Mouse (Mus musculus) forebrain, postnatal 0 days (tissue): ENCODE data around the gene Psmc3. TPM values are rescaled to one million over a fixed set of nuclear protein-coding genes. Genes with fewer than 3 reads are reported as not detected.
"Not testable (repeated sequence)": the region's sequence is repeated elsewhere in the genome, so short reads cannot be mapped to it uniquely, and the experiment has no call there.

Source experiments
- ATAC-seq: fragments of 200-750 bp; cut with Nextera tagmentation; 2 replicates; pipeline ENCODE4 v1.8.0; 2017; ENCODE audit warnings: mild to moderate bottlenecking, moderate library complexity
- DNase-seq: peaks from one replicate; pipeline ENCODE4 v3.0.0-alpha.2; 2015
- H3K27ac ChIP-seq: fragments of 300-500 bp; sonication (generic); 2 replicates; pipeline ENCODE4 v1.5.1; 2014; ENCODE audit warnings: low read depth, mild to moderate bottlenecking, antibody characterized with exemption, low read length, moderate library complexity, mixed read lengths
- H3K27me3 ChIP-seq: fragments of 300-500 bp; sonication (generic); 2 replicates; pipeline ENCODE4 v1.6.1; 2014; ENCODE audit warnings: mild to moderate bottlenecking, low read length, mixed read lengths; ENCODE audit not compliant: insufficient read depth
- H3K36me3 ChIP-seq: fragments of 300-500 bp; sonication (generic); 2 replicates; pipeline ENCODE4 v1.6.1; 2014; ENCODE audit warnings: mild to moderate bottlenecking, moderate library complexity; ENCODE audit not compliant: insufficient read depth
- H3K4me1 ChIP-seq: fragments of 300-500 bp; sonication (generic); 2 replicates; pipeline ENCODE4 v1.6.1; 2014; ENCODE audit warnings: antibody characterized with exemption; ENCODE audit not compliant: insufficient read depth
- H3K4me2 ChIP-seq: fragments of 300-500 bp; sonication (generic); 2 replicates; pipeline ENCODE4 v1.6.1; 2014; ENCODE audit warnings: low read depth, mild to moderate bottlenecking, moderate library complexity
- H3K4me3 ChIP-seq: fragments of 300-500 bp; sonication (generic); 2 replicates; pipeline ENCODE4 v1.5.1; 2014; ENCODE audit warnings: low read depth, low read length, mixed read lengths
- H3K9ac ChIP-seq: fragments of 300-500 bp; sonication (generic); 2 replicates; pipeline ENCODE4 v1.6.1; 2014; ENCODE audit warnings: mild to moderate bottlenecking
- H3K9me3 ChIP-seq: fragments of 300-500 bp; sonication (generic); 2 replicates; pipeline ENCODE4 v1.6.1; 2016; ENCODE audit warnings: low read length
- CTCF ChIP-seq: sonication (generic); IDR thresholded peaks from 2 replicates; pipeline ENCODE4 v1.5.1; 2016; ENCODE audit warnings: antibody characterized with exemption, control low read depth, low read depth
- WGBS: fragments of 180-500 bp; shearing (Covaris S2); extraction: QIAGEN DNeasy Blood & Tissue Kit; methylation state at CpG from one replicate; pipeline ENCODE4 v1.1.7; 2014; 5-methylcytosine and 5-hydroxymethylcytosine counted together
- polyA plus RNA-seq: library from polyadenylated mRNA; unstranded; fragments of >200 nt; fragmentation: Nextera tagmentation; extraction: Ambion mirVana; gene quantifications from 2 replicates; pipeline ENCODE4 v1.2.1, GENCODE M21; 2015
- total RNA-seq: library from RNA; depleted of rRNA; stranded (reverse); fragments of >200 nt; gene quantifications from 2 replicates; pipeline ENCODE4 v1.2.3, GENCODE M21; 2014

Psmc3 gene
- total and polyA plus RNA-seq, 2 experiments from 2014 or later, result 184 to 242 TPM

DNA sequence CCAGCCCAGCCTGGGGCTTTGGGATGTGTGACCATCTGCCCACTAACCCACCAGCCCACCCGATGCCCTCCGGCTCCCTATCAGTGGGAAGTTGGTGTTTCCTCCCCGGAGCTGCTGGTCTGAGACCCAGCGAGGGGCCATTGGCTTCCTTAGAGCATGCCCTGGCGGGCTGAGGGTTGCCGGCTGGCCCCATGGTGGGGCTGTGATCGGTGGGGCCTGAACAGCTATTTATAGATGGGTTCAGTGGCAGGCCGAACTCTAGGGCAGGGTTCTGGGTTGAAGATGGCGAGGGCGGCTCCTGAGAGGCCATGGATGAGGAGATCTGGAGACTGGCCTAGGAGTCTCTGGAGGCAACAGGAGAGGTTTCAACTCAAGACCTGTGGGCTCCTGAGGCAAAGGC lies 43.2 kb downstream of the Psmc3 start:
- TF ChIP-seq CTCF, result no peak
- ATAC-seq (no peak), DNase-seq (no peak)
- H3K4me2 ChIP-seq, result no peak overlapping the region
- 87% methylated on average over 10 of the region's 10 CpGs for WGBS
- H3K9ac ChIP-seq, result no peak overlapping the region
- H3K36me3 ChIP-seq, result no peaks in the 10 kb centered on the region
- no peaks in the 10 kb centered on the region for H3K9me3 ChIP-seq
- H3K27ac ChIP-seq, result no peak overlapping the region
- no peaks in the 10 kb centered on the region for H3K4me1 ChIP-seq
- no peaks in the 10 kb centered on the region for H3K27me3 ChIP-seq
- H3K4me3 ChIP-seq, result no peak overlapping the region

DNA sequence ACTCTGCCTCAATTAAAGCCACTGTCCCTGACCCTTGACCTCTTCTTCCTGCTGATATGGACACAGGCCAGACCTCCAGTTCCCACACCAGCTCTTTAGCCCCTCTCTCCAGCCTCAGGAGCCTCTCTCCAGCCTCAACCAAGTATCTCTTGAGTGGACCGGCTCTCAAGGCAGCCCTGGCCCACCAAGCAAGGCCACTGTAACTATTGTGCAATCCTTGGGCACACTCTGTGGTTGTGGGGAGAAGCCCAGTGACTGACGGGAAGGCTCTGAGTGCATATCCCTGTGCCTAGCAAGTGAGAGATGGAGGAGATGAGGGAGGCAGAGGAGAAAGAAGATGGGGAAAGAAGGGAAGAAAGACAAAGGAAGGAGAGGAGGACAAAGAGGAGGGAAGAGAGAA lies 44.3 kb downstream of the Psmc3 start:
- H3K9ac ChIP-seq, result no peak overlapping the region
- no peak overlapping the region for H3K4me3 ChIP-seq
- H3K27ac ChIP-seq, result no peak overlapping the region
- TF ChIP-seq CTCF, result no peak
- 83% methylated on average over 2 of the region's 2 CpGs for WGBS
- ATAC-seq, result no peak
- no peaks in the 10 kb centered on the region for H3K36me3 ChIP-seq
- H3K27me3 ChIP-seq, result no peaks in the 10 kb centered on the region
- H3K9me3 ChIP-seq, result no peaks in the 10 kb centered on the region
- no peak overlapping the region for H3K4me2 ChIP-seq
- no peaks in the 10 kb centered on the region for H3K4me1 ChIP-seq
- DNase-seq, result no peak

- peak; percentile 91 for DNase-seq
- 6% methylated on average over 7 of the region's 7 CpGs for WGBS
- H3K27me3 ChIP-seq, result no peaks in the 10 kb centered on the region
- H3K4me2 ChIP-seq, result no peak overlapping the region
- H3K9ac ChIP-seq, result no peak overlapping the region
- H3K36me3 ChIP-seq, result no peaks in the 10 kb centered on the region
- H3K4me3 ChIP-seq, result no peak overlapping the region
- no peak overlapping the region for H3K27ac ChIP-seq
- H3K9me3 ChIP-seq, result no peaks in the 10 kb centered on the region
- peak; percentile 96 for TF ChIP-seq CTCF
- peak; percentile 91 for ATAC-seq
- no peaks in the 10 kb centered on the region for H3K4me1 ChIP-seq
Observed at GRCm38 (mm10) chr2:91101124-91101740, 47.4 kb downstream of the Psmc3 start.

- Histone ChIP-seq H3K4me1 (no peaks in the 10 kb centered on the region), H3K27me3 (no peaks in the 10 kb centered on the region), H3K27ac (no peak overlapping the region), H3K4me3 (no peak overlapping the region), H3K36me3 (no peaks in the 10 kb centered on the region), H3K9ac (no peak overlapping the region), H3K4me2 (no peak overlapping the region), H3K9me3 (no peaks in the 10 kb centered on the region)
- DNase-seq (no peak), ATAC-seq (no peak)
- WGBS, result 87% methylated on average over 3 of the region's 3 CpGs
- TF ChIP-seq CTCF, result no peak
Observed at GRCm38 (mm10) chr2:91108156-91108555, 54.3 kb downstream of the Psmc3 start.

GRCm38 (mm10) chr2:91109241-91109640 lies 55.4 kb downstream of the Psmc3 start:
- WGBS, result 79% methylated on average over 5 of the region's 5 CpGs
- no peak for TF ChIP-seq CTCF
- H3K4me3 ChIP-seq, result no peak overlapping the region
- H3K4me1 ChIP-seq, result no peaks in the 10 kb centered on the region
- H3K4me2 ChIP-seq, result no peak overlapping the region
- H3K36me3 ChIP-seq, result no peaks in the 10 kb centered on the region
- no peak overlapping the region for H3K27ac ChIP-seq
- H3K9me3 ChIP-seq, result no peaks in the 10 kb centered on the region
- DNase-seq, result no peak
- no peak for ATAC-seq
- no peak overlapping the region for H3K9ac ChIP-seq
- no peaks in the 10 kb centered on the region for H3K27me3 ChIP-seq

DNA sequence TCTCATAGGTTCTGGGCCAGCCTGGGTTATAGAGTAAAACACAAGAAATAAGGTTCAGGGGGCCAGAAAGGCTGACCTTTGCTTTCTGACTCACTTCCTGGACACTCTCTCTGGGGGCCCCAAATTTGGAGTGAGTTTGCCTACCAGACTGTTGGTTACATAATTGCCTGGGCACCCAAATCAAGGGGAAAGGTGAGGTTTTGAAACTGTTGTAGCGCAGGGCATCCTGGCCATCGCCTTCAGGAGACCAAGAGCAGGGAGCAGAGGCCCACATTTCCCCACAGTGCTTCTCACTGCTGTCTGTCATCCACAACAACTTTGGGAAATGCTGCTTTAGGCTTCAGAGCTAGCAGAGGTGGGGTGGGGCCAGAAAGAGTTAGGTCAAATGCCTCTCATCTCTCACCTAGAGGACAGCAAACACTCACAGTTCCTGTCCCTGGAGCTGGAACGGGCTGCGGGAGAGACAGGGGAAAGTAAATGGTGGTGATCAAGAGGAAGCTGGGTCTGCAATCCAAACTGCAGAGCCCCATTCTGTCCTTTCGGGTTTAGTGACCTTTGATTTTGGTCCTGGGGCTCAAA lies 56.1 kb downstream of the Psmc3 start:
- H3K27ac ChIP-seq, result no peak overlapping the region
- H3K9ac ChIP-seq, result no peak overlapping the region
- no peak for TF ChIP-seq CTCF
- ATAC-seq (no peak), DNase-seq (no peak)
- H3K4me2 ChIP-seq, result no peak overlapping the region
- no peaks in the 10 kb centered on the region for H3K4me1 ChIP-seq
- H3K4me3 ChIP-seq, result no peak overlapping the region
- no peaks in the 10 kb centered on the region for H3K27me3 ChIP-seq
- WGBS, result 94% methylated on average over 5 of the region's 5 CpGs
- no peaks in the 10 kb centered on the region for H3K36me3 ChIP-seq
- no peaks in the 10 kb centered on the region for H3K9me3 ChIP-seq

DNA sequence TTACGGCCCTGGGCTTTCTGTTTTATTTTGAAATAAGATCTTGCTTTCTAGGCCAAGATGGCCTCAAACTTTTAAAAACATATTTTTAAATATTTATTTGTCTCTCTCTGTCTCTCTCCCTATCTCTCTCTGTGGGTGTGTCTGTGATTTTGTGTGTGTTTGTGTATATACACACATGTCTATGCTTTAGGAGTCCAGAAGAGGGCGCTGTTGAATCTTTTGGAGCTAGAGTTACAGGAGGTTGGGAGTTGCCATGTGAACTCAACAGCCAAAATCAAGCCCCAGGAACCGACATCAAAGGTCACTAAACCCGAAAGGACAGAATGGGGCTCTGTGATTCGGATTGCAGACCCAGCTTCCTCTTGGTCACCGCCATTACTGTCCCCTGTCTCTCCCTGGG lies 56.6 kb downstream of the Psmc3 start:
- H3K4me2 ChIP-seq, result no peak overlapping the region
- ATAC-seq (no peak), DNase-seq (no peak)
- no peak for TF ChIP-seq CTCF
- H3K9ac ChIP-seq, result no peak overlapping the region
- H3K27ac ChIP-seq, result no peak overlapping the region
- H3K4me1 ChIP-seq, result no peaks in the 10 kb centered on the region
- no peak overlapping the region for H3K4me3 ChIP-seq
- WGBS, result 77% methylated on average over 6 of the region's 6 CpGs
- no peaks in the 10 kb centered on the region for H3K36me3 ChIP-seq
- peaks cover 2% of the 10 kb centered on the region; the same call in 1 of the 2 replicates for H3K27me3 ChIP-seq
- no peaks in the 10 kb centered on the region for H3K9me3 ChIP-seq

DNA sequence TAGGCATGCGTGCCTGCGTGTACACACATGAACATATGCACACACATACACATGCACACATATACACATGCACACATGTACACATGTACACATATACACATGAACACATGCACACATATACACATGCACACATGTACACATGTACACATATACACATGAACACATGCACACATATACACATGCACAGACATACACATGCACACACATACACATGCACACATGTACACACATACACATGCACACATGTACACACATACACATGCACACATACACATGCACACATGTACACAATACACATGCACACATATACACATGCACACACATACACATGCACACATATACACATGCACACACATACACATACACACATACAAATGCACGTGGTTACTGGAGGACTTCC lies 58.0 kb downstream of the Psmc3 start:
- not testable (repeated sequence) for ATAC-seq

More for the DNA sequence above, 58.0 kb downstream of the Psmc3 start:
- not testable (repeated sequence) for H3K27ac ChIP-seq, H3K9me3 ChIP-seq, H3K4me2 ChIP-seq, H3K4me1 ChIP-seq, H3K36me3 ChIP-seq, H3K4me3 ChIP-seq, DNase-seq, H3K9ac ChIP-seq, H3K27me3 ChIP-seq
- 94% methylated on average over 3 of the region's 3 CpGs for WGBS
